Mouse (Mus musculus) kidney, adult 2 months (tissue): Measurements from ENCODE around the gene Tubgcp2. TPM values are rescaled to one million over a fixed set of nuclear protein-coding genes. Genes with fewer than 3 reads are reported as not detected.

Source experiments
- DNase-seq: peaks from one replicate; pipeline ENCODE4 v3.0.0; 2021
- H3K27ac ChIP-seq: fragments of 200-500 bp; 2 replicates; pipeline ENCODE4 v1.5.1; 2012; ENCODE audit warnings: low read depth, low read length, control low read depth, inconsistent platforms; ENCODE audit not compliant: insufficient read depth
- H3K27me3 ChIP-seq: fragments of 200-500 bp; replicated peaks from 2 replicates; pipeline ENCODE4 v1.6.1; 2012; ENCODE audit warnings: mild to moderate bottlenecking, moderate library complexity, low read length, inconsistent platforms; ENCODE audit not compliant: control insufficient read depth, insufficient read depth
- H3K36me3 ChIP-seq: fragments of 200-500 bp; 2 replicates; pipeline ENCODE4 v1.6.1; 2012; ENCODE audit warnings: mild to moderate bottlenecking, moderate library complexity, low read length, inconsistent platforms; ENCODE audit not compliant: control insufficient read depth, insufficient read depth
- H3K4me1 ChIP-seq: fragments of 200-500 bp; 2 replicates; pipeline ENCODE4 v1.6.1; 2011; ENCODE audit warnings: low read length; ENCODE audit not compliant: control insufficient read depth, insufficient read depth
- H3K4me3 ChIP-seq: fragments of 200-500 bp; 2 replicates; pipeline ENCODE4 v1.5.1; 2011; ENCODE audit warnings: mild to moderate bottlenecking, low read depth, low read length, control low read depth; ENCODE audit not compliant: insufficient read depth
- CTCF ChIP-seq: fragments of 200-500 bp; conservative IDR thresholded peaks from 2 replicates; pipeline ENCODE4 v1.5.1; 2011; ENCODE audit warnings: low read depth, mild to moderate bottlenecking, control low read depth, low read length, moderate library complexity, mixed read lengths; ENCODE audit not compliant: insufficient read depth, insufficient read length
- POLR2A ChIP-seq: fragments of 200-500 bp; IDR thresholded peaks from one replicate; pipeline ENCODE4 v1.6.1; 2011; ENCODE audit warnings: low read depth, low read length, control low read depth
- WGBS: fragments of 180-500 bp; shearing (Covaris S2); methylation state at CpG from one replicate; pipeline ENCODE4 v1.1.7; 2018; 5-methylcytosine and 5-hydroxymethylcytosine counted together
- polyA plus RNA-seq: library from polyadenylated mRNA; depleted of rRNA; stranded (reverse); fragments of >200 nt; gene quantifications from 2 replicates; pipeline ENCODE4 v1.2.3, GENCODE M21; 2012

Gene Tubgcp2
- polyA plus RNA-seq, 1 experiment, result 20.0 TPM

DNA sequence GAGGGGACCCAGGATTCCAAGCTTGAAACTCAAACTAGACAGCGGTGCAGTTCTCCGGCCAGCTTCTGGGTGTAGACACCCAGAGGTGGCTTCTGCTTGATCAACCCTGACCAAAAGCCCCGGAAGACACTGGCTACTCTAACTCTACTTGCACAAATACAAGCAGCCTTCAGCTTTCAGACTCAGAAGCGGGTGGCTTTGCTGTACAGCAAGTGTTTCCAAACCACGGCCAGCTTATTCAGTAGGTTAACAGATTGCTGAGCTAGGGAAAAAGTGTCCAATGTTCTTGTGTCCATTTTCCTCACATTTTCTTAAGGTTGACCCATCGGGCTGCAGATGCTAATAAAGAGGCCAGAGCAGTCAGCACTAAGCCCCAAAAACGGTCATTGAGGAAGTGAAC lies 22.1 kb upstream of the Tubgcp2 start:
- Histone ChIP-seq H3K27ac (no peak overlapping the region), H3K27me3 (0 out of 2 replicates have a peak, but pooled peaks cover 3% of the 10 kb centered on the region), H3K36me3 (no peaks in the 10 kb centered on the region), H3K4me1 (no peaks in the 10 kb centered on the region; the same call in 1 of the 2 replicates), H3K4me3 (no peak overlapping the region)
- 30% methylated on average over 7 of the region's 7 CpGs for WGBS
- TF ChIP-seq CTCF (no peak), POLR2A (no peak)
- no peak for DNase-seq

DNA sequence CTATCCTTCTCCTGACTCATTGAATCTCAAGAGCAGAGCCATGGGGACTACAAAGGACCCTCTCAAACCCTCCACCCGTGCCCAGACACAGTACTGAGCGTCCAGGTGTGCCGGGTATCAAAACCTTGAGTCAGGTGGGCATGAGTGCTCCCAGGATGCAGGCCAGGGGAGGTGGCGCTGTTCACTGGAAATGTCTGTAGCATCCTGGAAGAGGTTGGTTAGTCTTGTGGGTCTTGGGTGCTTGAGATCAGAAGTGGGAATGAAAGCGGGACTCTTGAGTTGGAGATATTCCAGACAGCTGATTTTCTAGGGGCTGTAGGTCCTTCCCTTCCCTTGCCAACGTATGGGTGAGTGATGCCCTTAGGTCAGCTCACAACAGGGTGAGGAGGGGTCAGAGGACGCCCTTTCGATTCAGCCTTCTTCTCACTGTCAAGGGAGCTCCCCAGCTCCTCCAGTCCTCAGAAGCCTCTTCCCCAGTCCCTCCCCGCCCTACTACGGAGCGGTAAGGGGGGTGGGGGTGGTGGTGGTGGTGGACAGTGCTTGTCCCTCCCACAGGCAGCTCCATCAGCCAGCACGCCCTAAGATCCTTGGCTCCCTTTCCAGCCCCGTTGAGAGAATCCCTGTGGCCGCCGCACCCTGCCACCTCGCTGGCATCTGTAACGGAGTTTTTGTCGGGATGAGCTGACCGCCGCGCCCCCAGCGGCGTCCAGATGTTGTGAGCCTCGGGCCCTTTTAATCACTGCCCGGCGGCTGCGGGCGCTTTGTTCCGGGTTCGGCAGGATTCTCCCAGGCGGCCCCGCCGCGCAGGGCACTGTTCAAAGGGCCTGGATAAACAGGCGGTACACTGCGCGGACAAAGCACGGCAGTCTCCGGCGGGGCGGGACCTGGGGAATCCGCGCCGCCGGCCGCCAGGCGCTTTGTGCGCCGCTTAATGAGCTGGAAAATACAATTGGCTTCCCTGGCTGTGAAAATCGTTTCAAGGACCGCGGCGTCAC lies 21.2 kb upstream of the Tubgcp2 start:
- DNase-seq, result peak; percentile 53

GRCm38 (mm10) chr7:140054124-140054523 lies 17.7 kb upstream of the Tubgcp2 start:
- H3K36me3 ChIP-seq, result no peaks in the 10 kb centered on the region
- H3K27me3 ChIP-seq, result peaks cover 4% of the 10 kb centered on the region; the same call in 1 of the 2 replicates
- H3K27ac ChIP-seq, result no peak overlapping the region
- no peak for TF ChIP-seq POLR2A
- TF ChIP-seq CTCF, result no peak
- H3K4me3 ChIP-seq, result no peak overlapping the region
- peaks cover 6% of the 10 kb centered on the region for H3K4me1 ChIP-seq
- DNase-seq, result no peak
- WGBS, result 78% methylated on average over 4 of the region's 4 CpGs

More for the DNA sequence above, 21.2 kb upstream of the Tubgcp2 start:
- Histone ChIP-seq H3K4me3 (peak overlapping the region; percentile 1), H3K27ac (no peak overlapping the region), H3K4me1 (no peaks in the 10 kb centered on the region; the same call in 1 of the 2 replicates), H3K27me3 (0 out of 2 replicates have a peak, but pooled peaks cover 3% of the 10 kb centered on the region), H3K36me3 (no peaks in the 10 kb centered on the region)
- no peak for TF ChIP-seq POLR2A
- TF ChIP-seq CTCF, result no peak
- WGBS, result 5% methylated on average over 53 of the region's 53 CpGs

DNA sequence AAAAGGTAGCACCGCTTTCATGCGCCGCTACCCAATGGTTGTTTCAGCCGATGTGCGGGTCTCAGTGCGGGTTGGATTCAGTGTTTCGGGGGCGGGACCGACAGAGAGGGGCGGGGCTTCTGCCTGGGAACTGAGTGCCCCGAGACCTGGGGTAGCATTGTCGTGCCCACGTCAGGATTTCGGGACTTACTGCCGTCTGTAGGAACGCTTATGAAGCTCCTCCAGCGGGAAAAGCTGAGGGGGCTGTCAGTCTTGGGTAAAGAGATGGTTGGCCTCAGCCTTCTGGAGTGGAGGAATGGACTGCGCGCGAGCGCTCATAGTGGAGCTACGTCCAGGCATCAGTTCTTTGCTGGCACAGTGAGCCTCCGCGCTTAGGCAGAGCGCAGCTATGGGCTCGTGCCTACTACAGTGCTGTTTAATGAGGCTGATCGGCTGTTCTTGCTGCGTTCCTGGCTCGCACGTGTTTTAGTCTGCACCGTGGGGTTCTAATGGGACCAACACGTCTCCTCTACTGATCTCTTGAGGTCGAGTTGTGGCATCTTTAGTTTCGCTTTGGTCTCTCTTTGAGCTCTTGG lies 12.7 kb upstream of the Tubgcp2 start:
- TF ChIP-seq POLR2A (no peak), CTCF (no peak)
- peak; percentile 26 for DNase-seq
- peak overlapping the region; percentile 47 for H3K4me3 ChIP-seq
- peaks cover 6% of the 10 kb centered on the region for H3K27me3 ChIP-seq
- peaks cover 8% of the 10 kb centered on the region; the same call in 1 of the 2 replicates for H3K4me1 ChIP-seq
- no peak overlapping the region for H3K27ac ChIP-seq
- no peaks in the 10 kb centered on the region for H3K36me3 ChIP-seq
- WGBS, result under 1% methylated on average over 34 of the region's 34 CpGs

- Histone ChIP-seq H3K4me1 (peaks cover 8% of the 10 kb centered on the region; the same call in 1 of the 2 replicates), H3K27me3 (peaks cover 6% of the 10 kb centered on the region), H3K36me3 (no peaks in the 10 kb centered on the region), H3K4me3 (peak within 1 kb of the TSS; percentile 47), H3K27ac (no peak within 1 kb of the TSS)
- 2% methylated on average over 56 of the region's 56 CpGs for WGBS
- TF ChIP-seq CTCF, result no peak
- TF ChIP-seq POLR2A, result no peak
- DNase-seq, result no peak
Observed at GRCm38 (mm10) chr7:140048361-140049114, 12.1 kb upstream of the Tubgcp2 start, which contains the start of gene Msx3. Msx3 (minus strand) TSS chr7:140049089.

DNA sequence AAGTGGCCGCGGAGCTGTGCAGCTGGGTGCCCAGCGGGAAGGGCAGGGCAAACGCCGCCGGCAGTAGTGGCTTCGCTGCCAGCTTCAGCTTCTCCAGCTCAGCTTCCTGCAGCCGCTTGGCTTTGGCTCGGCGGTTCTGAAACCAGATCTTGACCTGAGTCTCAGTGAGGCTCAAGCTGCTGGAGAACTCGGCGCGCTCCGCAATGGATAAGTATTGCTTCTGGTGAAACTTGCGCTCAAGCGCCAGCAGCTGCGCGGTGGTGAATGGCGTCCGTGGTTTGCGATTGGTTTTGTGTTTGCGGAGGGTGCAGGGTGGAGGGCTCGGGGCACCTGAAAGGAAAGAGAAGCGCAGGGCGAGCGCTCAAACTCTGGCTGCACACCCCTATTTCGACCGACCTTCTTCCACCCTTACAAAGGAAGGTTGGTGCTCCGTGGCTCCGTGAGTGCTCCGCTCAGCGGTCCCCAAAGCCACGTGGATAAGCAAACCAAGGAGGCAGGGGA lies 11.4 kb upstream of the Tubgcp2 start:
- 1% methylated on average over 33 of the region's 33 CpGs for WGBS
- DNase-seq, result peak; percentile 11
- TF ChIP-seq CTCF (no peak), POLR2A (no peak)
- peaks cover 6% of the 10 kb centered on the region for H3K27me3 ChIP-seq
- H3K36me3 ChIP-seq, result no peaks in the 10 kb centered on the region
- no peak overlapping the region for H3K27ac ChIP-seq
- peak overlapping the region; percentile 5; the same call in 1 of the 2 replicates for H3K4me3 ChIP-seq
- H3K4me1 ChIP-seq, result peaks cover 8% of the 10 kb centered on the region; the same call in 1 of the 2 replicates
